Mouse (Mus musculus) liver, embryonic 14.5 days (tissue): ENCODE results near the gene Egfl7.

ENCODE experiments used
- CTCF ChIP-seq: IDR thresholded peaks from 2 replicates; pipeline ENCODE4 v1.5.1; 2016; ENCODE audit warnings: antibody characterized with exemption, low read depth, control low read depth
- EP300 ChIP-seq: IDR thresholded peaks from 2 replicates; pipeline ENCODE4 v1.6.1; 2016; ENCODE audit warnings: antibody characterized with exemption, low read depth

DNA sequence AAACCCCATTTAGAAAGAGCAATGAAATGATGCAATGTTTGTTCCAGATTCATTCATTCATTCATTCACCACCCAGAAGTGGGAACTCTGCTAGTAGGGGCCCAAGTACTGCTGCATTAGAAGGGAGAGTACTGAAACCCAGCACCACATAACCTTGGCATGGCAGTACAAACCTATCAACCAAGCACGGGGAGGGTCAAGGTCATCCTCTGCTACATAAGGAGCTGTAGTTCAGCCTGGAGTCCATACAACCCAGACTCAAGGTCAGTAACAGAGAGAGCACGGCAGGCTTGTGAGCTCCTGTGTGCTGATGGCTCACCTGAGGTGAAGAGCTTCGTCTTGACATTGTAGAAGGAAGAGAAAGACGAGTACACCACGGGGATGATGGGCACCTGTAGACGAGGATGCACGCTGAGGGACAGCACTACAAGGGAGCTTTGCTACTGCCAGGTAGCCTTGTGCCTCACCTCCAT, 14.7 kb downstream of the Egfl7 start:
- TF ChIP-seq CTCF (no peak), EP300 (no peak)
